Mouse (Mus musculus) liver, postnatal 0 days (tissue): Measurements from ENCODE around the gene Slc16a10. TPM values are rescaled to one million over a fixed set of nuclear protein-coding genes. Genes with fewer than 3 reads are reported as not detected.

ENCODE experiments used
- ATAC-seq: fragments of 200-750 bp; cut with Nextera tagmentation; 2 replicates; pipeline ENCODE4 v1.8.0; 2017; ENCODE audit warnings: mild to moderate bottlenecking, moderate library complexity
- DNase-seq: peaks from one replicate; pipeline ENCODE4 v3.0.0-alpha.2; 2016
- H3K27ac ChIP-seq: fragments of 300-500 bp; sonication (generic); 2 replicates; pipeline ENCODE4 v1.5.1; 2014; ENCODE audit warnings: antibody characterized with exemption, moderate library complexity, mild to moderate bottlenecking, low read depth
- H3K27me3 ChIP-seq: fragments of 300-500 bp; sonication (generic); 2 replicates; pipeline ENCODE4 v1.6.1; 2014; ENCODE audit warnings: low read length, control low read depth, mixed read lengths; ENCODE audit not compliant: insufficient read depth
- H3K36me3 ChIP-seq: fragments of 300-500 bp; sonication (generic); replicated peaks from 2 replicates; pipeline ENCODE4 v1.6.1; 2014; ENCODE audit warnings: mild to moderate bottlenecking, control low read depth, low read length, moderate library complexity, mixed read lengths; ENCODE audit not compliant: insufficient read depth
- H3K4me1 ChIP-seq: fragments of 300-500 bp; sonication (generic); 2 replicates; pipeline ENCODE4 v1.6.1; 2014; ENCODE audit warnings: antibody characterized with exemption, mild to moderate bottlenecking, control low read depth; ENCODE audit not compliant: insufficient read depth
- H3K4me2 ChIP-seq: fragments of 300-500 bp; sonication (generic); 2 replicates; pipeline ENCODE4 v1.6.1; 2014; ENCODE audit warnings: low read depth, mild to moderate bottlenecking, low read length, moderate library complexity, mixed read lengths
- H3K4me3 ChIP-seq: fragments of 300-500 bp; sonication (generic); 2 replicates; pipeline ENCODE4 v1.5.1; 2014; ENCODE audit warnings: low read depth, low read length
- H3K9ac ChIP-seq: fragments of 300-500 bp; sonication (generic); replicated peaks from 2 replicates; pipeline ENCODE4 v1.6.1; 2014; ENCODE audit warnings: mild to moderate bottlenecking, moderate library complexity
- H3K9me3 ChIP-seq: fragments of 300-500 bp; sonication (generic); 2 replicates; pipeline ENCODE4 v1.6.1; 2016; ENCODE audit warnings: mild to moderate bottlenecking, control low read depth, low read length, mixed read lengths
- CTCF ChIP-seq: sonication (generic); IDR thresholded peaks from 2 replicates; pipeline ENCODE4 v1.5.1; 2016; ENCODE audit warnings: antibody characterized with exemption, low read depth
- EP300 ChIP-seq: IDR thresholded peaks from 2 replicates; pipeline ENCODE4 v1.6.1; 2016; ENCODE audit warnings: antibody characterized with exemption, low read depth, mild to moderate bottlenecking
- WGBS: fragments of 180-500 bp; shearing (Covaris S2); extraction: QIAGEN DNeasy Blood & Tissue Kit; methylation state at CpG from one replicate; pipeline ENCODE4 v1.1.7; 2014; ENCODE audit not compliant: insufficient replicate concordance; 5-methylcytosine and 5-hydroxymethylcytosine counted together
- polyA plus RNA-seq: library from polyadenylated mRNA; unstranded; fragments of >200 nt; fragmentation: Nextera tagmentation; extraction: Ambion mirVana; gene quantifications from 2 replicates; pipeline ENCODE4 v1.2.1, GENCODE M21; 2015

Slc16a10 gene
- polyA plus RNA-seq, 1 experiment from 2014 or later, result 22.1 TPM

- Histone ChIP-seq H3K36me3 (no peaks in the 10 kb centered on the region), H3K9me3 (no peaks in the 10 kb centered on the region), H3K27ac (no peak overlapping the region), H3K4me2 (no peak overlapping the region), H3K9ac (no peak overlapping the region), H3K27me3 (no peaks in the 10 kb centered on the region), H3K4me1 (peaks cover 3% of the 10 kb centered on the region; the same call in 1 of the 2 replicates), H3K4me3 (no peak overlapping the region)
- DNase-seq, result no peak
- no peak for ATAC-seq
- TF ChIP-seq EP300, result no peak
- no peak for TF ChIP-seq CTCF
- 81% methylated on average over 10 of the region's 10 CpGs for WGBS
Measured at GRCm38 (mm10) chr10:40169566-40169965, 27.5 kb upstream of the Slc16a10 start.

GRCm38 (mm10) chr10:40169088-40169487 is 27.0 kb upstream of the Slc16a10 start:
- Histone ChIP-seq H3K36me3 (no peaks in the 10 kb centered on the region), H3K4me3 (no peak overlapping the region), H3K4me2 (no peak overlapping the region), H3K27me3 (no peaks in the 10 kb centered on the region), H3K4me1 (peaks cover 3% of the 10 kb centered on the region; the same call in 1 of the 2 replicates), H3K9ac (no peak overlapping the region), H3K9me3 (no peaks in the 10 kb centered on the region), H3K27ac (no peak overlapping the region)
- DNase-seq (no peak), ATAC-seq (no peak)
- no peak for TF ChIP-seq CTCF
- TF ChIP-seq EP300, result no peak
- WGBS, result 58% methylated on average over 7 of the region's 7 CpGs

GRCm38 (mm10) chr10:40164421-40165386 is 22.6 kb upstream of the Slc16a10 start:
- 26% methylated on average over 27 of the region's 27 CpGs for WGBS
- Histone ChIP-seq H3K27ac (0 out of 2 replicates have a peak overlapping the region, but pooled peaks have one; percentile 0), H3K36me3 (no peaks in the 10 kb centered on the region), H3K4me2 (peak overlapping the region; percentile 54), H3K4me1 (peaks cover 10% of the 10 kb centered on the region), H3K9me3 (no peaks in the 10 kb centered on the region), H3K9ac (no peak overlapping the region), H3K27me3 (no peaks in the 10 kb centered on the region), H3K4me3 (peak overlapping the region; percentile 0; the same call in 1 of the 2 replicates)
- TF ChIP-seq CTCF (no peak), EP300 (no peak)
- ATAC-seq (peak; percentile 64; the same call in 1 of the 2 replicates), DNase-seq (peak; percentile 42)

GRCm38 (mm10) chr10:40163914-40164313 is 21.9 kb upstream of the Slc16a10 start:
- Histone ChIP-seq H3K9me3 (no peaks in the 10 kb centered on the region), H3K36me3 (no peaks in the 10 kb centered on the region), H3K4me1 (peaks cover 10% of the 10 kb centered on the region), H3K4me3 (no peak overlapping the region), H3K9ac (no peak overlapping the region), H3K4me2 (peak overlapping the region; percentile 54), H3K27ac (0 out of 2 replicates have a peak overlapping the region, but pooled peaks have one; percentile 0), H3K27me3 (no peaks in the 10 kb centered on the region)
- ATAC-seq (peak; percentile 67), DNase-seq (no peak)
- no peak for TF ChIP-seq CTCF
- no peak for TF ChIP-seq EP300
- 56% methylated on average over 13 of the region's 13 CpGs for WGBS

- no peak overlapping the region for H3K9ac ChIP-seq
- DNase-seq (no peak), ATAC-seq (no peak)
- TF ChIP-seq CTCF, result no peak
- no peak for TF ChIP-seq EP300
- 0 out of 2 replicates have a peak overlapping the region, but pooled peaks have one; percentile 54 for H3K4me2 ChIP-seq
- no peaks in the 10 kb centered on the region for H3K36me3 ChIP-seq
- 57% methylated on average over 8 of the region's 8 CpGs for WGBS
- H3K27me3 ChIP-seq, result no peaks in the 10 kb centered on the region
- H3K4me3 ChIP-seq, result no peak overlapping the region
- H3K9me3 ChIP-seq, result no peaks in the 10 kb centered on the region
- H3K4me1 ChIP-seq, result peaks cover 10% of the 10 kb centered on the region
- no peak overlapping the region for H3K27ac ChIP-seq
Measured at GRCm38 (mm10) chr10:40163338-40163737, 21.3 kb upstream of the Slc16a10 start.

GRCm38 (mm10) chr10:40161701-40162255 is 19.7 kb upstream of the Slc16a10 start:
- no peak for DNase-seq
- Histone ChIP-seq H3K9ac (no peak overlapping the region), H3K4me3 (no peak overlapping the region), H3K4me1 (peaks cover 10% of the 10 kb centered on the region), H3K27me3 (no peaks in the 10 kb centered on the region), H3K9me3 (no peaks in the 10 kb centered on the region), H3K4me2 (no peak overlapping the region), H3K36me3 (no peaks in the 10 kb centered on the region), H3K27ac (no peak overlapping the region)
- 88% methylated on average over 5 of the region's 5 CpGs for WGBS
- TF ChIP-seq EP300 (no peak), CTCF (no peak)
- no peak for ATAC-seq
